Mouse (Mus musculus) embryonic fibroblast, embryonic 13.5 days (primary cell): ENCODE measurements around the gene Sparcl1. TPM values are rescaled to one million over a fixed set of nuclear protein-coding genes. Genes with fewer than 3 reads are reported as not detected.

Experiments used
- H3K27ac ChIP-seq: 2 replicates; pipeline ENCODE4 v1.5.1; 2012; ENCODE audit warnings: low read length, control low read depth, inconsistent platforms; ENCODE audit not compliant: insufficient read depth
- H3K4me1 ChIP-seq: 2 replicates; pipeline ENCODE4 v1.6.1; 2011; ENCODE audit warnings: low read length; ENCODE audit not compliant: control insufficient read depth, insufficient read depth
- H3K4me3 ChIP-seq: 2 replicates; pipeline ENCODE4 v1.5.1; 2011; ENCODE audit warnings: mild to moderate bottlenecking, control low read depth, low read length; ENCODE audit not compliant: insufficient read depth
- CTCF ChIP-seq: IDR thresholded peaks from 2 replicates; pipeline ENCODE4 v1.5.1; 2011; ENCODE audit warnings: mild to moderate bottlenecking, control low read depth, low read length, moderate library complexity, borderline replicate concordance; ENCODE audit not compliant: insufficient read depth
- POLR2A ChIP-seq: IDR thresholded peaks from 2 replicates; pipeline ENCODE4 v1.6.1; 2011; ENCODE audit warnings: low read depth, mild to moderate bottlenecking, control low read depth, low read length, moderate library complexity
- polyA plus RNA-seq: library from polyadenylated mRNA; stranded (reverse); fragments of >200 nt; gene quantifications from 2 replicates; pipeline ENCODE4 v1.2.4, GENCODE M21; 2011; ENCODE audit warnings: low read depth; ENCODE audit not compliant: missing spikeins, insufficient read length

The Sparcl1 gene
- polyA plus RNA-seq, 1 experiment = 4.1 TPM

GRCm38 (mm10) chr5:104112016-104112415 is 1.5 kb downstream of the Sparcl1 start:
- no peak overlapping the region for H3K4me3 ChIP-seq
- H3K4me1 ChIP-seq = peaks cover 8% of the 10 kb centered on the region
- TF ChIP-seq CTCF = no peak
- TF ChIP-seq POLR2A = no peak
- H3K27ac ChIP-seq = no peak overlapping the region

- TF ChIP-seq CTCF = no peak
- TF ChIP-seq POLR2A = no peak
- no peak overlapping the region for H3K27ac ChIP-seq
- H3K4me1 ChIP-seq = peaks cover 8% of the 10 kb centered on the region
- no peak overlapping the region for H3K4me3 ChIP-seq
Measured at GRCm38 (mm10) chr5:104110171-104110920, 3.2 kb downstream of the Sparcl1 start.

GRCm38 (mm10) chr5:104109516-104109915 is 4.0 kb downstream of the Sparcl1 start:
- Histone ChIP-seq H3K4me3 (no peak overlapping the region), H3K27ac (no peak overlapping the region), H3K4me1 (peaks cover 8% of the 10 kb centered on the region)
- no peak for TF ChIP-seq CTCF
- no peak for TF ChIP-seq POLR2A

- Histone ChIP-seq H3K27ac (no peak overlapping the region), H3K4me1 (peaks cover 8% of the 10 kb centered on the region), H3K4me3 (no peak overlapping the region)
- no peak for TF ChIP-seq CTCF
- TF ChIP-seq POLR2A = no peak
Measured at GRCm38 (mm10) chr5:104108879-104109369, 4.6 kb downstream of the Sparcl1 start.

- no peak overlapping the region for H3K4me3 ChIP-seq
- peaks cover 8% of the 10 kb centered on the region for H3K4me1 ChIP-seq
- no peak overlapping the region for H3K27ac ChIP-seq
- no peak for TF ChIP-seq CTCF
- TF ChIP-seq POLR2A = no peak
Measured at GRCm38 (mm10) chr5:104108127-104108875, 5.2 kb downstream of the Sparcl1 start.

GRCm38 (mm10) chr5:104104111-104104510 is 9.4 kb downstream of the Sparcl1 start:
- Histone ChIP-seq H3K4me1 (peaks cover 3% of the 10 kb centered on the region; the same call in 1 of the 2 replicates), H3K4me3 (no peak overlapping the region), H3K27ac (no peak overlapping the region)
- TF ChIP-seq POLR2A (no peak), CTCF (no peak)

- no peaks in the 10 kb centered on the region for H3K4me1 ChIP-seq
- H3K4me3 ChIP-seq = no peak overlapping the region
- H3K27ac ChIP-seq = no peak overlapping the region
- TF ChIP-seq POLR2A (no peak), CTCF (no peak)
Measured at GRCm38 (mm10) chr5:104103171-104103570, 10.4 kb downstream of the Sparcl1 start.

- H3K4me1 ChIP-seq = no peaks in the 10 kb centered on the region
- TF ChIP-seq CTCF (no peak), POLR2A (no peak)
- no peak overlapping the region for H3K27ac ChIP-seq
- no peak overlapping the region for H3K4me3 ChIP-seq
Measured at GRCm38 (mm10) chr5:104101678-104102531, 11.6 kb downstream of the Sparcl1 start.
